Mouse (Mus musculus) cerebellum, adult 2 months (tissue): Measurements from ENCODE around the gene Dcaf17.

ENCODE experiments used
- CTCF ChIP-seq: fragments of 200-500 bp; IDR thresholded peaks from 2 replicates; pipeline ENCODE4 v1.5.1; 2011; ENCODE audit warnings: low read depth, mild to moderate bottlenecking, control low read depth, low read length, moderate library complexity, borderline replicate concordance; ENCODE audit not compliant: insufficient read depth
- POLR2A ChIP-seq: fragments of 200-500 bp; IDR thresholded peaks from 2 replicates; pipeline ENCODE4 v1.6.1; 2011; ENCODE audit warnings: low read length, control low read depth, borderline replicate concordance; ENCODE audit not compliant: insufficient read depth

- no peak for TF ChIP-seq CTCF
- no peak for TF ChIP-seq POLR2A
These were observed 28.5 kb downstream of the Dcaf17 start for GRCm38 (mm10) chr2:71083454-71084193.
